Mouse (Mus musculus) midbrain, embryonic 15.5 days (tissue): ENCODE data around the gene 1700001P01Rik. TPM values are rescaled to one million over a fixed set of nuclear protein-coding genes. Genes with fewer than 3 reads are reported as not detected.
A peak's percentile ranks its signal among the peaks of the same experiment; 100 is the strongest.
"Not testable (repeated sequence)": the region's sequence is repeated elsewhere in the genome, so short reads cannot be mapped to it uniquely, and the experiment has no call there.

Experiments
- ATAC-seq: fragments of 200-750 bp; cut with Nextera tagmentation; replicated peaks from 2 replicates; pipeline ENCODE4 v1.8.0; 2017; ENCODE audit warnings: moderate TSS enrichment
- H3K27ac ChIP-seq: fragments of 300-500 bp; sonication (generic); 2 replicates; pipeline ENCODE4 v1.5.1; 2015; ENCODE audit warnings: mild to moderate bottlenecking, inconsistent platforms
- H3K27me3 ChIP-seq: fragments of 300-500 bp; sonication (generic); replicated peaks from 2 replicates; pipeline ENCODE4 v1.6.1; 2015; ENCODE audit warnings: inconsistent platforms
- H3K36me3 ChIP-seq: fragments of 300-500 bp; sonication (generic); replicated peaks from 2 replicates; pipeline ENCODE4 v1.6.1; 2015; ENCODE audit warnings: inconsistent platforms
- H3K4me1 ChIP-seq: fragments of 300-500 bp; sonication (generic); 2 replicates; pipeline ENCODE4 v1.6.1; 2015; ENCODE audit warnings: inconsistent platforms
- H3K4me2 ChIP-seq: fragments of 300-500 bp; sonication (generic); 2 replicates; pipeline ENCODE4 v1.6.1; 2015; ENCODE audit warnings: inconsistent platforms, mild to moderate bottlenecking, moderate library complexity
- H3K4me3 ChIP-seq: fragments of 300-500 bp; sonication (generic); 2 replicates; pipeline ENCODE4 v1.5.1; 2015; ENCODE audit warnings: mild to moderate bottlenecking, inconsistent platforms
- H3K9ac ChIP-seq: fragments of 300-500 bp; sonication (generic); 2 replicates; pipeline ENCODE4 v1.6.1; 2015; ENCODE audit warnings: mild to moderate bottlenecking, inconsistent platforms
- H3K9me3 ChIP-seq: fragments of 300-500 bp; sonication (generic); 2 replicates; pipeline ENCODE4 v1.6.1; 2016; ENCODE audit warnings: inconsistent platforms
- WGBS: fragments of 180-500 bp; shearing (Covaris S2); methylation state at CpG from one replicate; pipeline ENCODE4 v1.1.7; 2015; ENCODE audit warnings: mixed read lengths; 5-methylcytosine and 5-hydroxymethylcytosine counted together
- polyA plus RNA-seq: library from polyadenylated mRNA; unstranded; fragments of >200 nt; fragmentation: Nextera tagmentation; extraction: Ambion mirVana; gene quantifications from 2 replicates; pipeline ENCODE4 v1.2.1, GENCODE M21; 2015

Gene 1700001P01Rik
- polyA plus RNA-seq, 1 experiment from 2014 or later: 1.1 TPM

GRCm38 (mm10) chr11:97799146-97799993, 23.7 kb upstream of the 1700001P01Rik start:
- Histone ChIP-seq H3K9ac (peak overlapping the region; percentile 85), H3K36me3 (no peaks in the 10 kb centered on the region), H3K27ac (peak overlapping the region; percentile 95), H3K4me1 (peaks cover 39% of the 10 kb centered on the region), H3K9me3 (no peaks in the 10 kb centered on the region), H3K4me3 (peak overlapping the region; percentile 88), H3K4me2 (peak overlapping the region; percentile 76), H3K27me3 (no peaks in the 10 kb centered on the region)
- under 1% methylated on average over 70 of the region's 71 CpGs for WGBS
- ATAC-seq: peak; percentile 86

GRCm38 (mm10) chr11:97798782-97799145, 23.0 kb upstream of the 1700001P01Rik start, which contains the start of gene Lasp1:
Gene Lasp1, plus strand, starts transcription at chr11:97799000.
- Histone ChIP-seq H3K4me3 (peak within 1 kb of the TSS; percentile 88), H3K36me3 (no peaks in the 10 kb centered on the region), H3K27ac (peak within 1 kb of the TSS; percentile 95), H3K4me2 (peak within 1 kb of the TSS; percentile 76), H3K4me1 (peaks cover 33% of the 10 kb centered on the region), H3K27me3 (no peaks in the 10 kb centered on the region), H3K9ac (peak within 1 kb of the TSS; percentile 85), H3K9me3 (no peaks in the 10 kb centered on the region)
- peak; percentile 82 for ATAC-seq
- 1% methylated on average over 11 of the region's 11 CpGs for WGBS

GRCm38 (mm10) chr11:97798083-97798435, 22.3 kb upstream of the 1700001P01Rik start:
- Histone ChIP-seq H3K9ac (no peak overlapping the region), H3K27me3 (no peaks in the 10 kb centered on the region), H3K4me3 (peak overlapping the region; percentile 88), H3K9me3 (no peaks in the 10 kb centered on the region), H3K4me1 (peaks cover 31% of the 10 kb centered on the region), H3K36me3 (no peaks in the 10 kb centered on the region), H3K27ac (peak overlapping the region; percentile 95), H3K4me2 (peak overlapping the region; percentile 76)
- WGBS: 41% methylated on average over 8 of the region's 8 CpGs
- ATAC-seq: no peak

GRCm38 (mm10) chr11:97797369-97798082, 21.8 kb upstream of the 1700001P01Rik start:
- Histone ChIP-seq H3K4me1 (peaks cover 28% of the 10 kb centered on the region), H3K4me2 (peak overlapping the region; percentile 76), H3K27ac (peak overlapping the region; percentile 95), H3K36me3 (no peaks in the 10 kb centered on the region), H3K4me3 (peak overlapping the region; percentile 88), H3K27me3 (no peaks in the 10 kb centered on the region), H3K9ac (no peak overlapping the region), H3K9me3 (no peaks in the 10 kb centered on the region)
- no peak for ATAC-seq
- 63% methylated on average over 15 of the region's 15 CpGs for WGBS

GRCm38 (mm10) chr11:97796910-97797309, 21.2 kb upstream of the 1700001P01Rik start:
- no peak overlapping the region for H3K27ac ChIP-seq
- H3K4me2 ChIP-seq: no peak overlapping the region
- peaks cover 22% of the 10 kb centered on the region for H3K4me1 ChIP-seq
- H3K9ac ChIP-seq: no peak overlapping the region
- 4% methylated on average over 6 of the region's 6 CpGs for WGBS
- H3K4me3 ChIP-seq: no peak overlapping the region
- H3K27me3 ChIP-seq: no peaks in the 10 kb centered on the region
- no peaks in the 10 kb centered on the region for H3K36me3 ChIP-seq
- H3K9me3 ChIP-seq: no peaks in the 10 kb centered on the region
- ATAC-seq: no peak

- WGBS: 12% methylated on average over 2 of the region's 2 CpGs
- H3K9me3 ChIP-seq: no peaks in the 10 kb centered on the region
Measured at GRCm38 (mm10) chr11:97793165-97793564, 17.4 kb upstream of the 1700001P01Rik start.

GRCm38 (mm10) chr11:97790778-97791438, 15.2 kb upstream of the 1700001P01Rik start:
- H3K4me1 ChIP-seq, H3K9me3 ChIP-seq, H3K9ac ChIP-seq, H3K4me2 ChIP-seq, H3K4me3 ChIP-seq, H3K36me3 ChIP-seq, H3K27ac ChIP-seq, H3K27me3 ChIP-seq, ATAC-seq: not testable (repeated sequence)
- 81% methylated on average over 2 of the region's 2 CpGs for WGBS

More at GRCm38 (mm10) chr11:97793165-97793564, 17.4 kb upstream of the 1700001P01Rik start:
- no peak overlapping the region for H3K4me3 ChIP-seq
- H3K4me1 ChIP-seq: peaks cover 6% of the 10 kb centered on the region
- H3K27me3 ChIP-seq: no peaks in the 10 kb centered on the region
- no peak overlapping the region for H3K9ac ChIP-seq
- no peak overlapping the region for H3K27ac ChIP-seq
- no peak for ATAC-seq
- H3K36me3 ChIP-seq: no peaks in the 10 kb centered on the region
- H3K4me2 ChIP-seq: no peak overlapping the region

GRCm38 (mm10) chr11:97789727-97790126, 14.0 kb upstream of the 1700001P01Rik start:
- no peak overlapping the region for H3K4me2 ChIP-seq
- H3K9me3 ChIP-seq: no peaks in the 10 kb centered on the region
- no peaks in the 10 kb centered on the region for H3K36me3 ChIP-seq
- no peaks in the 10 kb centered on the region for H3K4me1 ChIP-seq
- no peak overlapping the region for H3K27ac ChIP-seq
- no peak for ATAC-seq
- 84% methylated on average over 5 of the region's 5 CpGs for WGBS
- H3K9ac ChIP-seq: no peak overlapping the region
- H3K27me3 ChIP-seq: no peaks in the 10 kb centered on the region
- no peak overlapping the region for H3K4me3 ChIP-seq

GRCm38 (mm10) chr11:97787961-97788360, 12.2 kb upstream of the 1700001P01Rik start:
- H3K9me3 ChIP-seq: no peaks in the 10 kb centered on the region
- WGBS: 83% methylated on average over 3 of the region's 3 CpGs
- ATAC-seq: no peak
- H3K27ac ChIP-seq: no peak overlapping the region
- H3K9ac ChIP-seq: no peak overlapping the region
- H3K4me3 ChIP-seq: no peak overlapping the region
- H3K4me2 ChIP-seq: no peak overlapping the region
- H3K4me1 ChIP-seq: peaks cover 4% of the 10 kb centered on the region; the same call in 1 of the 2 replicates
- no peaks in the 10 kb centered on the region for H3K36me3 ChIP-seq
- H3K27me3 ChIP-seq: no peaks in the 10 kb centered on the region

- Histone ChIP-seq H3K27me3 (no peaks in the 10 kb centered on the region), H3K36me3 (peaks cover 29% of the 10 kb centered on the region), H3K4me1 (peaks cover 29% of the 10 kb centered on the region), H3K9ac (peak overlapping the region; percentile 44), H3K27ac (peak overlapping the region; percentile 88), H3K4me3 (peak overlapping the region; percentile 55), H3K9me3 (no peaks in the 10 kb centered on the region), H3K4me2 (peak overlapping the region; percentile 57)
- ATAC-seq: no peak; the same call in 1 of the 2 replicates
- 0% methylated on average over 10 of the region's 10 CpGs for WGBS
Measured at GRCm38 (mm10) chr11:97782564-97782895, 6.8 kb upstream of the 1700001P01Rik start.

GRCm38 (mm10) chr11:97781832-97782563, 6.3 kb upstream of the 1700001P01Rik start, which contains the start of gene Rpl23:
Gene Rpl23, minus strand, starts transcription at chr11:97782437.
- H3K4me3 ChIP-seq: peak within 1 kb of the TSS; percentile 55
- H3K27me3 ChIP-seq: no peaks in the 10 kb centered on the region
- peaks cover 29% of the 10 kb centered on the region for H3K4me1 ChIP-seq
- H3K36me3 ChIP-seq: peaks cover 34% of the 10 kb centered on the region
- peak within 1 kb of the TSS; percentile 64 for H3K4me2 ChIP-seq
- peak within 1 kb of the TSS; percentile 88 for H3K27ac ChIP-seq
- H3K9me3 ChIP-seq: no peaks in the 10 kb centered on the region
- WGBS: under 1% methylated on average over 67 of the region's 67 CpGs
- ATAC-seq: peak; percentile 94
- peak within 1 kb of the TSS; percentile 70 for H3K9ac ChIP-seq
